Mouse (Mus musculus) megakaryocyte, embryonic 14.5 days (primary cell): ENCODE measurements around the gene Gm26741.

Experiments used
- FLI1 ChIP-seq: IDR thresholded peaks from 2 replicates; pipeline ENCODE4 v1.6.1; 2012; ENCODE audit warnings: low read length, inconsistent platforms, mixed read lengths
- GATA1 ChIP-seq: IDR thresholded peaks from 3 replicates; pipeline ENCODE4 v1.6.1; 2012; ENCODE audit warnings: mixed read lengths, low read length, inconsistent platforms, borderline replicate concordance

- TF ChIP-seq GATA1 = no peak
- TF ChIP-seq FLI1 = no peak
Observed at GRCm38 (mm10) chr10:52376422-52376821, 17.9 kb downstream of the Gm26741 start.
